Mouse (Mus musculus): Measurements from ENCODE around the gene Chchd6.

Gene Chchd6

DNA sequence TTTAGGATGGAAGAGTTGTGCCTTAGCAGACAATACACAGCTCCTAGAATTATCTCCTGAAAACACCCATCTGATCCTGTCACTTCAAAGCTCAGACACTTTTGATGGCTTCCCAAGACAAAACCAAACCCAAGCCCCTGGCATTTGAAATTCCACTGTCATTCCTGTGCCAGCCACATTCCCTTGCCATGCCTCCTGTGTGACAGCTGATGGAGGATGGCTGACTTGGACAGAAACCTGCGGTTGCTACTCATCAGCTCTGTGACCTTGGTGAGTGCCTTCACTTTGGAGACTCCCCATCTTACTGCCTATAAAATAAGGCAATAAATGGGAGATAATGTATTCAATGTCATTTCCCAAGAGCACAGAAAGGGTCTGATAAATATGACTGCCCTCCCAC, 195.9 kb downstream of the Chchd6 start:
- no peak for DNase-seq

DNA sequence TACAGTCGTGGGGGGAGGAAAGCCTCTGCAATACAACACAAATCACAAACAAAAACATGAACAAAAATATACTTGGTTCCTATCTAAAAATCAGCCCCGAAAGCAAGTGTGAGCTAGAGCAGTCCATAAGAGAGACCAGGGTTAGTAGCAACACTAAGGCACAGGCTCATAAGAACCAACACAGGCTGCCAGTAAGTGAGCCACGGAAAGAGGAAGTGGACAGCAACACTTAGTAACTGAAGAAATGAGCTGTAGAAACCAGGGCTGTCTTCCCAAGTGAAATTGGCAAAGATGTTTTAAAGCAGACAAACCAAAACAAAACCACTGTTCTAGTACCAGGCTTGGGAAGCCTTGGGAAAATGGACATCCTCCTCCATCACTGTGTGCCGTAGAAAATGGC, 197.5 kb downstream of the Chchd6 start:
- no peak for DNase-seq

DNA sequence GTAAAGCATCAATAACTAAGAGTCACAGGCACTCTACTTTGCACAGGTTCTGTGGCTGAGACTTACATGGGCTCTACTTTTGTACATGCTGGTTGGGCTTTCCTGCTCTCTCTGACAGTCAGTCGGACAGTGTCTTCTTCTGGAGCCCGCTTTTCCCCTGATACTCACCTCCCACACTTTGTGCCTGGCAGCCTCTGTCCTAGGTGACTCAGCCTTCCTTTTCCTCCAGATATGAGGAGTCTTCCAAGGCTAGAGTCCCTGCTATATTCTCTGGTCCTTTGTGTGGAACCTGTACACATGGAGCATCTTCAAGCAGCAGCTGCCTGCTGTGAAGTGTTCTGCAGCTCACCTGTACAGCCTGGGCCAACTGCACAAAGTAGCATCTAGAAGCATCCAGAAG, 201.6 kb downstream of the Chchd6 start:
- DNase-seq, result no peak

DNA sequence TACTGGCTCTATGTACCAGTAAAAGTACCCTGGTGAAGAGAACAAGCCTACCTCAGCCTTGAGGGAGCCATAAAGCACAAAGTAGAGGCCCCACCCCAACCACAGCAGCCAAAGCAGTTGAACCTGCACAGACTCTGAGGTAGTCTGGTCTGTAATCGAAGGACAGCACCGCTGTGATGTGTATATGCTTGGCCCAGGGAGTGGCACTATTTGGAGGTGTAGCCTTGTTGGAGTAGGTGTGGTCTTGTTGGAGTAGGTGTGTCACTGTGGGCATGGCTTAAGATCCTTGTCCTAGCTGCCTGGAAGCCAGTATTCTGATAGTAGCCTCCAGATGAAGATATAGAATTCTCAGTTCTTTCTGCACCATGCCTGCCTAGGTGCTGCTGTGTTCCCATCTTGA, 203.2 kb downstream of the Chchd6 start:
- DNase-seq, result no peak

DNA sequence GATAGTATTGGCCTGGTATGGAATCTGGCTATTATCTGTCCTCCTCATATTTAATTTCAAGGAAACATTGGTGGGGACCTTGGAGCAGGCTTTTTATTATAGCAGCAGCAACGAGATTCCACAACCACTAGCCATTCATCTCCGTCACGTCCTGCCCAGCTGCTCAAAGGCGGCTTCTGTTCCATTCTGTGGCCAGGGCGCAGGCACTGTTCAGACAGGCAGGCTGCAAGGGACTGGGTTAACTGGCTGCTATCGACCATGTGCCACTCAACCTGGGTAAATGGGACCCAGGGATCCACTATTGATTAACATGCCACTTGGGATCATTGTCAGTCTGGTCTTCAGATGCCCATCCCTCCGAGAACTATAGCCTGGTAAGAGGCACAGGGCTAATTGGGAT, 205.7 kb downstream of the Chchd6 start:
- no peak for DNase-seq

DNA sequence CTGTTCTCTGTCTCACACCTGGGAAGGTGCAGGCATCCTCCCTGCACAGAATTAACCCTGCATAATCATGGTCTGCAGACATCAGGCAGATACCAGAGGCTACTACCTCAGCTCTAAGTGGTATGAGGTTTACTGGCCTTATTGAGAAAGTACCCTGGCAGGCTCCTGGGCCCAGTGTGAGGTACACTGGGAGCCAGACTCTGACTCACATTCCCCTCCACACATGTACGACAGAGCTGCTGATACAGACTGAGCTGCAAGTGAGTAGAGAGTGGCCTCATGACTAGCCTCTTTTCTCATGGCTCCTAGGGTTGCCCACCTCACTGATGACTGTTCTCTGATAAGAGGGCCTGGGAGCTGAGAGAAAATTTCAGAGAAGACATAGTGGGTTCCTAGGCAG, 208.5 kb downstream of the Chchd6 start:
- DNase-seq, result no peak

DNA sequence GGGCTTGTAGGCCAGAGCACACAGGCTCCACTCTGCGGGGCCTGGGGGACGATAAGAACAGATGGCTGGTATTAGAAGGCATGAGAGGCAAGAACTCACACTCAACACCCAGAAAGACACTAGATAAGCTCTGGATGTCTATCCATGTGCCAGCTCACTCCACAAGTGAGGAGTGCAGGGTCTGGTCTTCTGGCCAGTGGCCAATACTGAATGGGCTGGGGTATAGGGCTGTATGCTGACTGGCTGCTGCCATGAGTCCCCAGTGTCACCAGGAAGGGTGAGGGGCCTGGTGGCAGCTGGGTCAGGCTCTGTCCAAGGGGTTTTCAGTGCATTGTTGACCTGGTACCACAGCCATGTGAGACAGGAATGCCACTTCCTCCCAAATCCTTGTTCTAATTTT, 210.8 kb downstream of the Chchd6 start:
- DNase-seq, result no peak

DNA sequence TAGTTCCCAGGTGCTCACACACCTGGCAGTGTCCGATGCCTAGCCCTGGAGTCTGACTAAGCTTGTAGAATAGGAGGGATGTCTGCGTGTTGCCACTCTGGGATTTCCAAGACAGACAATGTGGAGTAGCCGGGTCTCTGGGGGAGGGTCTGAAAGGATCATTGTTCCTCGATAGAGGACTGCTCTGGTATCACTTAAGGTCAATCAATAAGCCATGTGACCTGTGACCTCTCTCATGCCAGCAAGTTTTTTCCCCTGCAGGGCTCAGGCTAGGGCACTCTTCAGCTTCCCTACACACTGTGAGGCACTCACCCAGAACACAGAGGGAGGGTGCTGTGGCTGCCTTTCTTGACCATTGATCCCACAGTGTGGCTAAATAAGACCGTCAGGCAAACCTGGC, 213.6 kb downstream of the Chchd6 start:
- no peak for DNase-seq

DNA sequence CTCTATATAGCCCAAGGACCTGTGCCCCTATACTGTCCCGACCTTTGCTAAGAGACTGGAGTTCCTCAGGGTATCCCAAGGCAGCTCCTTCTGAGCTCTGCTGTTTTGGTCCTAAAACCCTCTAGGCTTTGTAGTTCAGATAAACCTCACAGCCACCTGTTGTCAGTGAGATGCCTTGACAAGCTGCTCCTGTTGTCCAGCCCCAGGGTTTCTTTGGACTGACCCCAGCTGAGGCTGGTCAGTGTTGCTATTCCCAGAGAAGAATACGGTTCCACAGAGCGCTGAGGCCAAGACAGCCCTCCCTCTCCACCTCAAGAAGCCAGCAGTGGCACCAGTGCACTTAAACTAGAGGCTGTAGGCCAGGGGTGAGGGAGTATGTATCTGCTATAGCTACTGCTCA, 214.3 kb downstream of the Chchd6 start:
- DNase-seq, result no peak

DNA sequence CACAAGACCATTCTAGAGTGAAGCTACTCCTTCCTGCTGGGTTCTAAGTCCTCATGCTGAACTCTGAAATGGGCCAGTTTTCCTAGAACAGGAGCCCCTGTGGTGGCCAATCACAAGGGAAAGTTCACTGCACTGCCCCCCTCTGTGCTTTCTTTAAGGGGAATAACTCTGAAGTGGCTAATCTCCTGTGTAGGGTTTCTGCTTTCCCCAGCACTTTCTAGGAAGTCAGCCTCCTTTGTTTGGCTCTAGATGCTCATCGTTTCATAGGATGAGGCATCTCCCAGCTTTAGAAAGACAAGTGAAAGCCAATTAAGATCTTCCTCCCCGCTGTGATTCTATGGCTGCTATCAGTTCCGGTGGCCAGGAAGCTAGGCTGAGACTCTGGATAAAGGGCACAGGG, 214.7 kb downstream of the Chchd6 start:
- no peak for DNase-seq

DNA sequence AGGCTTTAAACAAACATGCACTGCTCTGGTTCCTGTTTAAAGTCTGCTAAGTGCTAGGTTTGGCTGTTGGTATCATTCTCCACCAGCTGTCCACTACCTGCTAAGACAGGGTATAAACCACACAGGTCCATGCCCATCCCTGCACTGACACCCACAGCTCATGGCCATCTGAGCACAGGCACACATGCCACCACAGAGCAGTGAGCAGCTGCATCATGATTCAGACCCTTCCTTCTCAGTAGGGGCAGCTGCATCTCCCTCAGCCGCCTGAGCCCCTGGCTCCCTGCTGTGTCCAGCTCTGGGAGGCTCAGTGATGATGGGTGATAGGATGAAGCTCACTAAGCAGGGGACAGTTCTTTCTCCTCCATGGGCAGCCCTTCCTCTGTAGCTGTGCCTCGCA, 217.2 kb downstream of the Chchd6 start:
- no peak for DNase-seq

DNA sequence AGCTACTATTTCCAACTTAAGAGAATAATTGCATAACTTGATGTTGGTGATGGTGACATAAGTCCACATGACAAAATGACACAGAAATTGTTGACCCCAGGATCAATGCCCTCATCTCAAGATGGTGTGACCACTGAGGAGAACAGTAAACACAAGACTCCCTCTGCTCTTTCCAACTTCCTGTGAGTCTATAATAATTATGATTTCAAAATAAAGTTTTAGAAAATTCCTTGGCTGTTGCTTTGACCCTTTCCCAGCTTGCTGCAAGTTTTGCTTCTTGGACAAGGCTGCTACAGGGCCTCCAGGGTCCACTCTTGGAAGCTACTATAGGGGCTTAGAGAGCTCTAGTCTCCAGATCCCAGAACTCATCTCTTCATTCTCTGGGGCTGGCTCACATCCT, 226.6 kb downstream of the Chchd6 start:
- DNase-seq, result no peak

DNA sequence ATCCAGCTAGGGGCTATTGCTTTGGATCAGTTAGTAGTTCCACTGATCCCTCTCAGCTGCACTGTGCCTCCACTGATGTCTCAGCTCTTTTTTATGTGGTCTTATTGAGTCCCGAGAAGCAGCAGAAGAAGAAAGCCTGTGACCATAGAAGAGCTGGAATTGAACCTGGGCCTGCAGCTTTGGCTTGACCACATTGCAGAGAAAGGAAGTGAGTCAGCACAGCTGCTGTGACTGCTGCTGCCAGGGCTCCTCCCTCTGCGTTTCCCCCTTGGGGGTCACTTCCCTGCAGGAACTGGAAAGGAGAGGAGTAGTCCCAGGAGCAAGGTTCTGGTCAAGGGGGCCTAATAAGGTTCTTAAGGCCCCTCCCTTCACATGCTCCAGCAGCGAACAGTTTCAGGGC, 231.1 kb downstream of the Chchd6 start:
- DNase-seq, result no peak

DNA sequence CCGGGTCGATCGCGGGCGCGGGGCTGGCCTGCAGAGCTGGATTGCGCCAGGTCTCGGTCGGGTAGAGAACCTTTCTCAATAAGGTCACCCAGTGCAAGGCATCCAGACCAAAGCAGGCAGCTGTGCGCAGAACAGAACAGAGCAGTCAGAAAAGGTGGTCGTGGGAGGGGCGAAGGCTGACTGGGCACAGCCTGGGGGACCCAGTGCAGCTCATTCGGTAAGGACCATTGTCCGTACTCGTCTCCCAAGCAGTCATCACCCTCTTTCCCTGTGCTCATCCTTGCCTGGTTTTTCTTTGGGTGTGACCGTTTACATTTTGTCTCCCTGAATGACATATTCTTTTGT, 232.4 kb downstream of the Chchd6 start:
- DNase-seq, result no peak

DNA sequence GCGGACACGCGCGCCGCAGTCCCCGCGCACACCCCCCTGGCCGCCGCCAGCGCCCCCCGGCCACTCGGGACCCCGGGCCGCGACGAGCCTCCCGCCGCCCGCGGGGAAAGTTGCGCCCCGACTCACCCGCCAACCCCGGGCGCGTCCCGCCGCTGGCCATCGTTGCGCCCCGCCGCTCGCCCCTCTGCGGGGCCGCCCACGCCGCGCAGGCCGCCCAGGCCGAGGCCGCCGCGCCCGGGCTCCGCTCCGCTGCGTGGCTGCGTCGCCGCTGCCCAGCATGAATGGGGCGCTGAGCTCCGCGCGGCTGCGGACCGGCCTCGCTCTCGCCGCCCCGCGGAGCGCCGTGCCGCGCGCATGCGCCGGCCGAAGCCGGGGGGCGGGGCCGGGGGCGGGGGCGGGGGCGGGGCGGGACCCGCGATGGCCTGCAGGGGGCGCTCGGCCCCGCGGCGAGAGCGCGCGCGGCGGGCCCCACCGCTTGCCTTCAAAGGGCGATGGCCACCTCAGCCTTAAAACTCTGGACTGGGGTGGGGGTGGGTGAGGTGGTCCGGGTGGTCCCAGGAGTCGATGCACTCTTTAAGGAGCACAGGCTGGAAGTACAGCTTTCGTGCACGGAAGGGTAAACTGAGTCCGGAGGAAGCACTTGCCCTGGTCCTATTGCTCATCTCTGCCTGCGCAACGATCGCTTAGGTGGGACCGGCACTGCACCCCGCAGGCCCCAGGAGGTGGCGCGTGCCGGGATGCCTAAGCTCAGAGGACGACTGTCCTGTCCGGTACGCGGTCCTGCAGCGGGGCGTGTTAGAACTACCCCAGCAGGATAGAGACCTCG, 233.0 kb downstream of the Chchd6 start, which contains the start of gene Plxna1:
Gene Plxna1, minus strand, starts transcription at position 340 of the 826 bp plus-strand sequence.
- peak; percentile 69 to 83 for DNase-seq

DNA sequence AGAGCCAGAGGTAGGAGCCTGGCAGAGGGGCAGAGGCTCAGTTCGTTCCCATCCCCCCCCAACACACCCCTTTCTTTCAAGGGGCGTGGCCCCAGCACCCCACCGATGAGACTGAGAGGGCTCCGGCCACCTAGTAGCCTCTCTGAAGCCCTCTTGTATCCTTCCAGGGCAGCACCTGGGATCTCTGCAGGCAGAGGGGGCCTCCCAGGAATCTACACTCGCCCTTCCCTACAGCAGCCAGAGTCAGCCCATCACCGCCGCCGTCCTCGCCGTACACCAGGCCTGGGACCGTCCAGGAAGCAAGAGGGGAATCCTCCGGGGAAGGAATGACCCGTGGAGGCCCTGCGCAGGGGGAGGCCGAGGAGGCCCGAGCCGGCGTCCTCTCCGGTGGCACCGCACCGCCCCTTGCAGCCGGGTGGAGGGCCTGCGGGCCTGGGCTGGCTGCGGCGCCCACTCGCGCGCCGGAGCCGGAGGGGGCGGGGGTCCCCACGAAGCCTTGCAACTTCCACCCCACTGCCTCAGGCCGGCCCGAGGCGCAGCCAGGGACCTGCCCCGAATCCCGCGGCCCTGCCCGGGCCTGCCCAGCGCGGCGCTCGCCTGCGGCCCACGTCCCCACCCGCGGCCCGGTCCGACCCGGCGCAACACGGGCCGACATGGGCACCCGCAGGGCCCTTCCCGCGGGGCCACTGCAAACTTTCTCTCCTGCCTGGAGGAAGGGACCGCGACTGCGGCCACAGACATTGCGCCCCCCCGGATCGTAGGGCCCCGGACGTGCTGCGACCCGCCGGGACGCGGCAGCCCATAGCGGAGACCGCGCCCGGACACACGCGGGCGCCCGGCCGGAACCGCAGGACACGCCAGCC, 233.8 kb downstream of the Chchd6 start:
- DNase-seq, result peak; percentile 69 to 79

DNA sequence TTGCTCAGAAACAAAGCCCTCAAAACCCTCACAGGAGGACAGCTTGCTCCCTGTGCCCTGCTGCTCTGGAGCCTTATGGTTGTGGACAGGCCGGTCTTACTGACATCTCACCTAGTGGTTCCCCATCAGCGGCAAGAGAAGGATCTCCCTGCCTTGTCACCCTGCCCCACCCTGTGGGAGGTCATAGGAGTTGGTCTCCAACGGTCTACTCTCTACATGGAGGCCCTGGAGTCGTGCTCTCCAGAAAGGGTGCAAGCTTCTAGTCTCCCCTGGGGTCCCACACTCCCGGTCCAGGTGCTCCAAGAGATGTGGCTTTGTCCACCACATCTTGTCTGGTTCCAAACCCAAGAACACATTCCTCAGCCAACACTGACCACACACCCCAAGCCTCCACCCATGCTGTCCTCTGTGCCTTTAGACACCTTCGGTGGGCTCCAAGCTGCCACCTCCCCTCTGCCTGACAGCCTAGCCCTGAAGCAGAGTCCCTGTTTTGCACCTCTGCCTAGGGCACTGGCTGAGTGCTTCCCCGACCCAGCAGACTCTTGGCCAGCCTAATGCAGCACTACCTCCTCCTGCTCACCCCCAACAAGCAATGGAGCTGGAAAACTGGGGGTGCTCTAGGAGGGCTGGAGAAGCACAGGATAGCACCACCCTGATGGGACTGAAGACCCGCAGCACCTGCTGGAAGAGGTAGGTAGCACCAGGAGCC, 234.6 kb downstream of the Chchd6 start:
- DNase-seq, result no peak

DNA sequence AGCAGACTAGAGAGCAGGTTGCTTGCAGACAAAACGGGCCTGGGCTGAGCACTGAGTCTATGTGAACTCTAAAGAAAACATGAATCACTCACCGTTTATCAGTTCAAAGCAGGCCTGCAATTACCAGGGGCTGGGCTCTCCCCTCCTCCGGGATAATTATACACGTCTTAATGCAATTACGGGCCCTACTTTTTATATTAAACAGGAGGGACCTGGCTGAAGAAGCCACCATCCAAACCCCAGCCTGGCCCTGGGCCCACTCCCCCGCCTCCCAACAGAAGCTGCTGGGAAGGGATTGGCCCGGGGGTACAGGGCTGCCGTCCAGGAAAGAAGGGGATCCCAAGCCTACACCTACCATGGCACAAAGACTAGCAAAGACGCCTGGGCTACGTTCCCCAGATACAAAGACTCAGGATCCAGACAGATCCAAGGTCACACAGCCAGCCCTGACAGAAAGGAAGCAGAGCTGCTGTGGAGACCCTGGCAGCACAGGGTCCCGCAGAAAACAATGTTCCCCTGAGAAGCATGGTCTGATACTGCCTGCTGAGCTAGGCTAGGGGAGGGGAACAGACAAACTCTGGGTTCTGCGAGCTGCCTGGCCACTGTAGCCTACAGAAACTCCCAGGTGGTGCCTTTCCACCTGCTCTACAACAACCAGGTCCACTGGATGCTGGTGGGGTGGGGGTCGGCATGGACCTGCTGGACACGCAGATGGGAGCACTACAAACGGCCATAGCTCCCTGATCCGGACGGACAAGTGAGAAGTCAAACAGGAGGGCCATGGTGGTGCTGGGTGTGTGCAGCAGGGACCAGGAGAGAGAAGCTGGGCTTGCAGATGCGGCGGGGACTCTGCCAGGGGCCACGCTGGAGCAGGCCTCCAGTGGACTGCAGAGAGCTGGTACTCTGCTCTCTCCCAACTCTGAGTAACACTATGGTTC, 235.4 kb downstream of the Chchd6 start:
- no peak for DNase-seq

DNA sequence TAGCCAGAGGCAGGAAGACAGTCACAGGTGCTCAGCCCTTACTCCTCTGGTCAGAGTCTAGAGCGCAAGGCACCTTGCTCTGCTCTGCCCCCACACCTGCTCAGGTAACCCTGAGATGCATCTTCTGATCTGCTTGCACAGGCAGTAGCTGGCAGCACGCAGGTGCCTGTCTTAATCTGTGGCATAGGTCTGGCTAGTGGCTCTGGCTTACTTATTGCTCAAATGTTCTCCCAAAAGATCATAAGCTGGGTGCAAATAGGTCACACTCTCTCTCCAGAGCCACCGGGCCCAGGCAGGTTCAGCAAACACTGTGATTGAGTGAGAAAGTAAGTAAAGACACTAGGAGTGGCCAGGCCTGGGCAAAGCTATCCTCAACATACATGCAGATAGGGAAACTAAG, 236.3 kb downstream of the Chchd6 start:
- DNase-seq, result no peak

DNA sequence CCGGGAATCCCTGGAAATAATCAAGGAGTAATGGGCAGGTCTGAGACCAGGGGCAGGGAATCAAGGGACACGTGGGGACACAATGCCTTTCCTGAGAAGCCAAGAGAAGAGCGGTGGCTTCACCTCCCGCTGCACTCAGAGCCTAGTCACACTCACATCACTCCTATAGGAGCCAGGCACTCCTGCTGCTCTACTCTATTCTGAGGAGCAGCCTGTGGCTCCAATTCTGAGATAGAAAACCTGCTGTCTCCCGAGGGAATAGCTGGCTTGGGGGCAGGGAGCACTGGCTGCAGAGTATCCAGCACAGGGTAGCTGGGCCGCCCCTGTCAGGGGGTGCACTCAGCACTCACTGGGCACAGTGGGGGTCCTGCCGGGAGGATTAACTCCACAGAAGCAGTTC, 239.8 kb downstream of the Chchd6 start:
- DNase-seq, result no peak

DNA sequence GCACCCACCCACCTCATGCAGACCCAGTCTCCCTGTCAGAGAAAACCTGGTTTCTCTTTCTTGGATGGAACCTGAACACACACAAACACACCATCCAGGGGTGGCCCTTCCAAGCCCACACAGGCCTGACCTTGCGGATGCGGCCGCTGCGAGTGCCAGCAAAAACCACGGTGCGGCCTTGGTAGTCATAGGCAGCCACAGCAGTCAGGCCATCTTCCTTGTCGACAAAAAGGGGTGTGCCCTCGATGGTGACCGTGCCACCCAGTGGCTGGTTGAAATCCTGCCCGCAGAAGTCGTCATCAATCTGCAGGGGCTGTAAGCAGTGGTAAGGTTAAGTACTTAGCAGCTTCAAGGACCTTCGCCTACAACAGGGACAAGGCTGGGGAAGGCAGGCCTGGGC, 240.7 kb downstream of the Chchd6 start:
- DNase-seq, result no peak

DNA sequence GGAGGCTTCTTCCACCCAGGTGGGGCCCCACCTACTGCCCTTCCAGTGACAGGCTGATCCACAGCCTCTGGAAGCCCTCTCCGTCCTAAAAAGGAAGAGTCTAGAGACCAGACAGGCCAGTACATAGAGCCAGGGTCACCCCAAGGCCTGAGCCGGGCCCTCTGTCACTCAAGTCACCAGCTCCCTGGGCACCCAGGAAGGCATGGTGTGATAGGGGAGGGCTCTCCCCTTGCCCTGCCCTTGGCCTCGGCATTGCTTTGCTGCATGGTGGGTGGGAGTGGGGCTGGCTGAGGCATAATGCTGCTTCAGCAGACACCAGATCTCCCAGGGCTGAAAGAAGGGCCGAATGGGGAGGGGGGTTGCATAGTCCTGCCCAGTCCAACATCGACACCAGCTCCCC, 241.4 kb downstream of the Chchd6 start:
- DNase-seq, result no peak

DNA sequence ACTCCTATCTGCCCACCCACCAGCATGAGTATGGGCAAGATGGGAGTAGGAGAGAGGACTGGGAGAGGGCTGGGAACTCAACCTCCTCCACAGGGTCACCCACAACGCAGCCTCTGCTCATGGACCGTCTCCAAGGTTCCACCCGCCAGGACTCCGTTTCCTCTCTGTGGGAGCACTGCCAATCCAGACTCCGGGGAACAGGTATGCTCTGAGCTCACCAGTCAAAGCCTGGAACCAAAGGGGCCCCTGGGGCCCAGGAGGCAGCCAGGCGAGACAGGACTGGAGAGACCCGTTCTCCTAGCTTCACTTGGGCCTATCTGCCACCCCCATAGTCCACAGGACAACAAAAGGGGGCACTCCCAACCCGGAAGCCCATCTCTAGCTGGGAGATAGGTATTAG, 242.4 kb downstream of the Chchd6 start:
- no peak for DNase-seq
